27 mouse cellular contexts compared by ENCODE assay signal in the genomic region with DNA sequence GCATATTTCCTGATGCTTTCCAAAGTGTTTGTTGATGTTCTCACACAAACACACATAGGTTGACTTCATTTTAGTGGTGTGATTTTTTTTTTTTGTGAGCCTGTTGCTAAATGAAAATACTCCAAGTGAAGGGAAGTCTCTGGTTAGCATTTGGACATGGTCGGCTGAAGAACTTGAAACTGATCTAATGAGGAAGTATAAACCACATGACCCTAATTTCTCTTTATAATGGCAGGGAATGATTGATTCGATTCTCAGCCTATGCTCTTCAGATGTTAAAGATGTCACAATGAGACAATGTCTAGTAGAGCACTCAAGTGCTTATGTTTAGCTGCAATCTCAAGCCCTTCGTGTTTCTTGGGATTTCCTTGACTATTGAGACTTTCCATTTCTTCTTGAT.
"Had no signal": no experiment of that assay in that cellular context is flagged by ENCODE, and none has a peak within 500 bp of the region (broad histone marks: within the 10 kb centered on the region; RNA-seq: fewer than 3 reads in every experiment).

No protein-coding gene starts in this region.

- H3K4me3 ChIP-seq: kidney, embryonic 15.5 days; left cerebral cortex, adult 2 months; limb, embryonic 12.5 days; limb, embryonic 15.5 days; liver, embryonic 15.5 days; lung, embryonic 15.5 days; megakaryocyte, embryonic 14.5 days; midbrain, embryonic 10.5 days; midbrain, embryonic 13.5 days; neural tube, embryonic 12.5 days; neural tube, embryonic 15.5 days had no signal

- DNase-seq: kidney, adult 8-10 months; kidney, postnatal 10 days; kidney, postnatal 36 days; layer of hippocampus, postnatal 36 days; left cerebral cortex, postnatal 4 days; lung, adult 18-20 months; lung, postnatal 14 days; lung, postnatal 4 days; retina, postnatal 1 day; thymus, adult 2 months; thymus, postnatal 14 days; thymus, postnatal 4 days had no signal

- H3K9ac ChIP-seq: kidney, embryonic 15.5 days; limb, embryonic 12.5 days; limb, embryonic 15.5 days; liver, embryonic 15.5 days; lung, embryonic 15.5 days; midbrain, embryonic 13.5 days; neural tube, embryonic 12.5 days; neural tube, embryonic 15.5 days had no signal

- ATAC-seq: intestine, postnatal 0 days; midbrain, embryonic 13.5 days; midbrain, embryonic 16.5 days had no signal

- H3K4me1 ChIP-seq: limb, embryonic 12.5 days; limb, embryonic 15.5 days; liver, embryonic 15.5 days; midbrain, embryonic 13.5 days; neural tube, embryonic 12.5 days; neural tube, embryonic 15.5 days had no signal

- H3K9me3 ChIP-seq: kidney, embryonic 15.5 days; limb, embryonic 12.5 days; limb, embryonic 15.5 days; liver, embryonic 15.5 days; lung, embryonic 15.5 days; megakaryocyte, embryonic 14.5 days; midbrain, embryonic 13.5 days; neural tube, embryonic 12.5 days; neural tube, embryonic 15.5 days had no signal

- H3K27me3 ChIP-seq: kidney, embryonic 15.5 days; limb, embryonic 12.5 days; limb, embryonic 15.5 days; liver, embryonic 15.5 days; lung, embryonic 15.5 days; megakaryocyte, embryonic 14.5 days; midbrain, embryonic 13.5 days; neural tube, embryonic 12.5 days; neural tube, embryonic 15.5 days had no signal

- H3K4me2 ChIP-seq: kidney, embryonic 15.5 days; limb, embryonic 12.5 days; limb, embryonic 15.5 days; liver, embryonic 11.5 days; liver, embryonic 15.5 days; lung, embryonic 15.5 days; midbrain, embryonic 13.5 days; neural tube, embryonic 12.5 days; neural tube, embryonic 15.5 days had no signal

- H3K27ac ChIP-seq: kidney, embryonic 15.5 days; left cerebral cortex, adult 2 months; limb, embryonic 12.5 days; limb, embryonic 15.5 days; liver, embryonic 15.5 days; lung, embryonic 15.5 days; midbrain, embryonic 10.5 days; midbrain, embryonic 13.5 days; neural tube, embryonic 12.5 days; neural tube, embryonic 15.5 days; stomach, postnatal 0 days had no signal

- H3K36me3 ChIP-seq: kidney, embryonic 15.5 days; limb, embryonic 12.5 days; limb, embryonic 15.5 days; liver, embryonic 15.5 days; lung, embryonic 15.5 days; midbrain, embryonic 10.5 days; midbrain, embryonic 13.5 days; neural tube, embryonic 12.5 days; neural tube, embryonic 15.5 days had no signal
